Mouse (Mus musculus): ENCODE data around the gene Abtb2.

The Abtb2 gene

GRCm38 (mm10) chr2:103576371-103576770 is 10.3 kb downstream of the Abtb2 start:
- Histone ChIP-seq H3K36me3 (ENCODE audit: control insufficient read depth, insufficient read depth, low read length, poor library complexity, severe bottlenecking) (no peaks in the 10 kb centered on the region), H3K27me3 (ENCODE audit: control insufficient read depth, insufficient read depth, low read length, poor library complexity, severe bottlenecking) (no peaks in the 10 kb centered on the region)
- DNase-seq (ENCODE audit: low read depth, low spot score), result no peak

GRCm38 (mm10) chr2:103577752-103578662 is 11.9 kb downstream of the Abtb2 start:
- no peak for DNase-seq (ENCODE audit: low read depth, low spot score)
- no peaks in the 10 kb centered on the region for H3K27me3 ChIP-seq (ENCODE audit: control insufficient read depth, insufficient read depth, low read length, poor library complexity, severe bottlenecking)
- no peaks in the 10 kb centered on the region for H3K36me3 ChIP-seq (ENCODE audit: control insufficient read depth, insufficient read depth, low read length, poor library complexity, severe bottlenecking)

DNA sequence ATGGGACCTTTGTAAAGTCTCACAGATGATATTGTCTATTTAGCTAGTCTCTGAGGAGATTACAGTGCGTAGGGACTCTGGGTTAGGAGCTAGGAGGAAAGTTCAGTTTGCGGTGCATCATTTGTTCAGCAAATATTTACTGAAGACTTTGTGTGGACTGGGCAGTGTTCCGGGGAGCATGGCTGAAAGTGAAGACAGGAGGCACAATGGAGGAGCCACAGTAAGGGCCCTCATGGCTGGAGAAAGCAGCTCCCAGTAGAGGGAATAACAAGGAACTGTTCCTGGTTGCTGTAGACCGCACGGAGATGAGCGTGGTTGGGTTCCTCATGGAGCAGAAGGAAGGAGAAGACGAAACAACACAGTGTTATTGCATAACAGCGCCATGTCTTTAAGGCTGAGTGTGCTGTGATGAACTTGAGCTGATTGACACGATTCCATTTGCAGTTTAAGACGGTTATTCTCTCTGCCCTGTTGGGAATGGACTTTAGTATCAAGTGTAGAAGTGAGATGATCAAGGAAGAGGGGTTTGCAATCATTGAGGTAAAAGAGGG is 12.6 kb downstream of the Abtb2 start:
- Histone ChIP-seq H3K36me3 (ENCODE audit: control insufficient read depth, insufficient read depth, low read length, poor library complexity, severe bottlenecking) (no peaks in the 10 kb centered on the region), H3K27me3 (ENCODE audit: control insufficient read depth, insufficient read depth, low read length, poor library complexity, severe bottlenecking) (no peaks in the 10 kb centered on the region)
- no peak for DNase-seq (ENCODE audit: low read depth, low spot score)

DNA sequence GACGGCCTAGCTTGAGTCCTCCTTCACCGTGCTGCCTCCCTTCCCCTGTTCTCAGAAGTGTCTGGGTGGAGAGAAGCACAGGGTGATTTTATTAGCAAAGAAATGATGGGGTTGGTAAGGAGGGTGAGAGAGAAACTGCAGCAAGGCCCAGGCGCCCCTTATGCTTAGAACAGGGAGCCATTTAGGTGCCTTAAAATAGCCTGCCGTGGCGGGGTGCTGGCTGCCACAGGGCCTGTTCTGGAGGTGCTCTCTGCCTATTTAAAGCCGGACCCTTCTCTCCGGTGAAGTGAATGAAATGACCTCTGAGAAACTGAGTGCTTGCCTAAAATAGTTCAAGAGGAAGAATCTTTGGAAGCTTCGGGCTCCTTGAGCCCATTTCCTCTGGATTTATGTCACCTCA is 14.6 kb downstream of the Abtb2 start:
- no peaks in the 10 kb centered on the region for H3K27me3 ChIP-seq (ENCODE audit: control insufficient read depth, insufficient read depth, low read length, poor library complexity, severe bottlenecking)
- DNase-seq (ENCODE audit: low read depth, low spot score), result no peak
- no peaks in the 10 kb centered on the region for H3K36me3 ChIP-seq (ENCODE audit: control insufficient read depth, insufficient read depth, low read length, poor library complexity, severe bottlenecking)

GRCm38 (mm10) chr2:103581369-103581897 is 15.3 kb downstream of the Abtb2 start:
- DNase-seq (ENCODE audit: low read depth, low spot score), result no peak
- Histone ChIP-seq H3K27me3 (ENCODE audit: control insufficient read depth, insufficient read depth, low read length, poor library complexity, severe bottlenecking) (no peaks in the 10 kb centered on the region), H3K36me3 (ENCODE audit: control insufficient read depth, insufficient read depth, low read length, poor library complexity, severe bottlenecking) (no peaks in the 10 kb centered on the region)

- DNase-seq (ENCODE audit: low read depth, low spot score), result no peak
- Histone ChIP-seq H3K27me3 (ENCODE audit: control insufficient read depth, insufficient read depth, low read length, poor library complexity, severe bottlenecking) (no peaks in the 10 kb centered on the region), H3K36me3 (ENCODE audit: control insufficient read depth, insufficient read depth, low read length, poor library complexity, severe bottlenecking) (no peaks in the 10 kb centered on the region)
These were observed 17.2 kb downstream of the Abtb2 start for GRCm38 (mm10) chr2:103583316-103583715.

GRCm38 (mm10) chr2:103584093-103584492 is 18.0 kb downstream of the Abtb2 start:
- H3K36me3 ChIP-seq (ENCODE audit: control insufficient read depth, insufficient read depth, low read length, poor library complexity, severe bottlenecking), result no peaks in the 10 kb centered on the region
- no peaks in the 10 kb centered on the region for H3K27me3 ChIP-seq (ENCODE audit: control insufficient read depth, insufficient read depth, low read length, poor library complexity, severe bottlenecking)
- no peak for DNase-seq (ENCODE audit: low read depth, low spot score)

DNA sequence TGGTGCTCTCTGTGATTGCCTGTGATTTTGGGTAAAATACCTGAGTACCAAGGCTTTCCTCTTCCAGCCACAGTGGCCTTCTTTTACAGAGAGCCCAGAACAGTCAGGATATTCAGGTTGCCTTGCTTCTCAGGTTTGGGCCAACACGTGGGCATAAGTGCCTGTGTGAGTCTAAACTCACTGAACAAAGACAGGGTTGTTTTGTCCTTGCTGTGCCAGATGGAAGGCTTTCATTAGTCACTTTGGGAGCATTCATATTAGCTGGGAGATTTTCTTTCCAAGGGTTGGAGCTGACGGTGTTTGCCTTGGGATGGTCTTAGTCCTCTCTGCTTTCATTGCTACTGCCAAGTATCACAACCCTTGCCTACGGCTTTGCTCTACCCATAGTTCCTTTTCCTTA is 20.3 kb downstream of the Abtb2 start:
- no peak for DNase-seq (ENCODE audit: low read depth, low spot score)
- Histone ChIP-seq H3K36me3 (ENCODE audit: control insufficient read depth, insufficient read depth, low read length, poor library complexity, severe bottlenecking) (no peaks in the 10 kb centered on the region), H3K27me3 (ENCODE audit: control insufficient read depth, insufficient read depth, low read length, poor library complexity, severe bottlenecking) (no peaks in the 10 kb centered on the region)

GRCm38 (mm10) chr2:103588776-103589175 is 22.7 kb downstream of the Abtb2 start:
- H3K27me3 ChIP-seq (ENCODE audit: control insufficient read depth, insufficient read depth, low read length, poor library complexity, severe bottlenecking), result no peaks in the 10 kb centered on the region; the same call in 1 of the 2 replicates
- no peak for DNase-seq (ENCODE audit: low read depth, low spot score)

DNA sequence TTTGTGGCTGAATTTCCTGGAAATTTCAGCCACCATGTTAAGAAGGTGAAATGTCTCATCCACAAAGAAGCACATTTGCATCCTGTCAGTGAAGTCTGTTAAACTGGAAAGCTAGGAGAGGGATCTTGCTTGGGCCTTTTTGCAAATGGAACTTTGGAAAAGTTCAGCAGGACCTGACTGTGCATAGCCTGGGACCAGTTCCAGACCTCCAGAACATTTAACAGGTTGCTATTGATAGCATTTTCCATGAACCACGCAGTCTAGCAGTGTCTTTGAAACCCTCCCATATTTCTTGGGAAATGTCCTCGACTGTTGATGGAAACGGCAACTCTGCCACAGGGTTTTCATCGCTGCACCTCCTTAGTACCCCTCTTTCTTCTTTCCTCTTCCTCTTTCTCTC is 23.3 kb downstream of the Abtb2 start:
- DNase-seq (ENCODE audit: low read depth, low spot score), result no peak
- no peaks in the 10 kb centered on the region for H3K36me3 ChIP-seq (ENCODE audit: control insufficient read depth, insufficient read depth, low read length, poor library complexity, severe bottlenecking)
- H3K27me3 ChIP-seq (ENCODE audit: control insufficient read depth, insufficient read depth, low read length, poor library complexity, severe bottlenecking), result no peaks in the 10 kb centered on the region; the same call in 1 of the 2 replicates

More at GRCm38 (mm10) chr2:103588776-103589175, 22.7 kb downstream of the Abtb2 start:
- no peaks in the 10 kb centered on the region for H3K36me3 ChIP-seq (ENCODE audit: control insufficient read depth, insufficient read depth, low read length, poor library complexity, severe bottlenecking)

DNA sequence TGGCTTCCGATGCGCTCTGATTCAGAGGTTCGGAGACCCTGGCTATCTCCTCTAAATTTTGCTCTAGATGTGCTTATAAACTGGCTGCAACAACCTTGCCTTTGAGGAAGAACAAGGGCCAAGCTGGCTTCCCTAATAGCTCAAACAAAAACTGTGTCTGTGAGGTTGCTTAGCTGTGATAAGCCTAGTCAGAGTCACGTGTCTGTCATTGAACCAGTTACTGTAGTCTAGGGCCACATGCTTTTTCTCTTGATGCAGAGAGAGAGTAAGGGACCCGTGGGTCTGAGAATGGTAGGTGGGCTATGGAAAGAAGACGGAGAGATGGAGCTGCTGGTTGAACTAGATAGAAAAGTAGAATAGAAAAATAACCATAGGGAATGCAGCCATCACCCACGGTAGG is 24.5 kb downstream of the Abtb2 start:
- no peak for DNase-seq (ENCODE audit: low read depth, low spot score)
- Histone ChIP-seq H3K36me3 (ENCODE audit: control insufficient read depth, insufficient read depth, low read length, poor library complexity, severe bottlenecking) (no peaks in the 10 kb centered on the region), H3K27me3 (ENCODE audit: control insufficient read depth, insufficient read depth, low read length, poor library complexity, severe bottlenecking) (no peaks in the 10 kb centered on the region; the same call in 1 of the 2 replicates)

- Histone ChIP-seq H3K36me3 (ENCODE audit: control insufficient read depth, insufficient read depth, low read length, poor library complexity, severe bottlenecking) (no peaks in the 10 kb centered on the region), H3K27me3 (ENCODE audit: control insufficient read depth, insufficient read depth, low read length, poor library complexity, severe bottlenecking) (no peaks in the 10 kb centered on the region; the same call in 1 of the 2 replicates)
- DNase-seq (ENCODE audit: low read depth, low spot score), result no peak
These were observed 25.9 kb downstream of the Abtb2 start for GRCm38 (mm10) chr2:103591742-103592590.

DNA sequence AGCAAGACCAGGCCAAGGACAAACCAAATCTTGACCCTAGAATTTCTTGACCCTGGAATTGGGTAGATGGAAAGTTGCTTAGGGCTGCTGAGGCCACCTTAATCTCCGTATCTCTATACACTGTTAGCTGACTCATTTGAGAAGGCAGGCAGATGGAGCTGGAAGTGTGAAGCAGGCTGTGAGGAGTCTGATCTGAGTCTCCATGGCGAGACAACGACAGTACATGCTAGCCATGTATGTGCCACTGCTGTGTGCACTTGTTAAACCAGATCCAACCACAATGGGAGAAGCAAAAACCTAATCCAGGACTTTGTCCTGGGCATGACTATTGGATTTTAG is 26.4 kb downstream of the Abtb2 start:
- no peaks in the 10 kb centered on the region; the same call in 1 of the 2 replicates for H3K27me3 ChIP-seq (ENCODE audit: control insufficient read depth, insufficient read depth, low read length, poor library complexity, severe bottlenecking)
- no peak for DNase-seq (ENCODE audit: low read depth, low spot score)
- H3K36me3 ChIP-seq (ENCODE audit: control insufficient read depth, insufficient read depth, low read length, poor library complexity, severe bottlenecking), result no peaks in the 10 kb centered on the region

- Histone ChIP-seq H3K36me3 (ENCODE audit: control insufficient read depth, insufficient read depth, low read length, poor library complexity, severe bottlenecking) (no peaks in the 10 kb centered on the region), H3K27me3 (ENCODE audit: control insufficient read depth, insufficient read depth, low read length, poor library complexity, severe bottlenecking) (no peaks in the 10 kb centered on the region; the same call in 1 of the 2 replicates)
- DNase-seq (ENCODE audit: low read depth, low spot score), result no peak
These were observed 28.5 kb downstream of the Abtb2 start for GRCm38 (mm10) chr2:103594592-103595011.

All from splenic B cell, adult 2 months (primary cell).